Mouse (Mus musculus) cortical plate, adult 2 months (tissue): ENCODE data around the gene Ccdc34. TPM values are rescaled to one million over a fixed set of nuclear protein-coding genes. Genes with fewer than 3 reads are reported as not detected.

ENCODE experiments used
- H3K27ac ChIP-seq: fragments of 200-500 bp; 2 replicates; pipeline ENCODE4 v1.5.1; 2012; ENCODE audit warnings: low read length, control low read depth, inconsistent platforms; ENCODE audit not compliant: insufficient read depth
- H3K4me1 ChIP-seq: fragments of 200-500 bp; 2 replicates; pipeline ENCODE4 v1.6.1; 2011; ENCODE audit warnings: low read length; ENCODE audit not compliant: control insufficient read depth, insufficient read depth
- H3K4me3 ChIP-seq: fragments of 200-500 bp; 2 replicates; pipeline ENCODE4 v1.5.1; 2011; ENCODE audit warnings: mild to moderate bottlenecking, low read length, control low read depth; ENCODE audit not compliant: insufficient read depth
- CTCF ChIP-seq: fragments of 200-500 bp; IDR thresholded peaks from 2 replicates; pipeline ENCODE4 v1.5.1; 2011; ENCODE audit warnings: mild to moderate bottlenecking, control low read depth, low read length; ENCODE audit not compliant: insufficient read depth; ENCODE audit errors: extremely low read depth
- POLR2A ChIP-seq: fragments of 200-500 bp; IDR thresholded peaks from 2 replicates; pipeline ENCODE4 v1.6.1; 2011; ENCODE audit warnings: mild to moderate bottlenecking, low read length, control low read depth; ENCODE audit not compliant: insufficient read depth; ENCODE audit errors: extremely low read depth
- polyA plus RNA-seq: library from polyadenylated mRNA; depleted of rRNA; stranded (reverse); fragments of >200 nt; gene quantifications from 2 replicates; pipeline ENCODE4 v1.2.3, GENCODE M21; 2012

Gene Ccdc34
- polyA plus RNA-seq, 1 experiment: 12.7 TPM

- Histone ChIP-seq H3K27ac (no peak overlapping the region), H3K4me1 (no peaks in the 10 kb centered on the region), H3K4me3 (no peak overlapping the region)
- TF ChIP-seq POLR2A (no peak), CTCF (no peak)
These were observed 182.0 kb downstream of the Ccdc34 start for GRCm38 (mm10) chr2:110199648-110200047.

DNA sequence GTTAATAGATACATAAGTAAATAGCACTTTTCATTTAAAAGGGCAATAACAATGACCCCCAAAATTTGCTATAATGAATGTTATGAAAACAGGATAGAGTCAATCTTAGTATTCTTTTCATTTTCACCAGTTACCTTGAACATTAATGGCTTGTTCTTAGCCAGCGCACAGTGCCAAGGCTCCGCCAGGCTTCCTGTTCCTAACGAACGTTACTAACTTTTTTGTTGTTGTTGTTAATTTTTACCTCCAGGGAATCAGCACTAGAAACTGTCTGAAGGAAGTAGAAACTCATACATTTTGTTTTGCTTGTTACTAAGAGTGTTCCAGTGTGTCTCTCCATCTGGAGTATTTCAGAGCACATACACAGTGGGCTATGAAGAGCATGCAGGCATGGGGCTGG, 184.2 kb downstream of the Ccdc34 start:
- Histone ChIP-seq H3K27ac (no peak overlapping the region), H3K4me1 (no peaks in the 10 kb centered on the region), H3K4me3 (no peak overlapping the region)
- TF ChIP-seq CTCF: no peak
- TF ChIP-seq POLR2A: no peak

DNA sequence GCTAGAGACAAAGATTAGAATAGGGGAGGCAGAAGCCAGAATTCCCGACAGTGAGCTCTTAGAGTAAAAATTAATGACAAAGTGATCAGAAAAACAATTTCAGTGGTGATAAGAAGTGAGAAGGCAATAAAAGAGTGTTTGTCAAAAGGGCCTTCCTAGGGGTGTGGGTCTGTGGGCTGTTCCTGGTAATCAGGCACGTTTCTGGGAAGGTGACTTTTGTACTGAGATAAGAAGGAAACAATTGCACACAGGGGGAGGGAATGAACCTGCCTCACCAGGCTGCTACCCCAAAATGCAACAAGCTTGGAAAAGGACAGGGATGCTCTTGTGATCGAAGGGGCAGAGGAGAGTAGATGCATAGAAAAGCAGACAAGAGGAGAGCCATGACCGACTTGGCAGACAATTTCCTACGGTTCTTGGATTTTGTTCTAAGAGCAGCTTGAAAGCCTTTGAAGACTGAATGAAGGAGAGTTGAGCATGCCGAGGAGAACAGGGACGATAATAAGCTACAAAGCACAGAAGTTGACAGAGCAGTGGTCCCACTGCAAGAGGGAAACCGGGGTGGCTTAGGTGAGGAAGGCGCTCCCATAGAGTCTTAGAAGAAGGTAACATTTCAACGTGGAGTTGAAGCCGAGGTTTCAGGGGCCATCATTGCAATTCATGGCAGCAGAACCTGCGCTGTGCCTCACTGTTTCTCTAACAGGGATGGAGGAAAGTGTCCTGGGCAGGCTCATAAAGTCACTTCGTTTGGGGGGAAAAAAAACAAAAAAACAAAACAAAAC, 185.3 kb downstream of the Ccdc34 start:
- Histone ChIP-seq H3K27ac (no peak overlapping the region), H3K4me3 (no peak overlapping the region), H3K4me1 (no peaks in the 10 kb centered on the region)
- TF ChIP-seq POLR2A: no peak
- no peak for TF ChIP-seq CTCF

DNA sequence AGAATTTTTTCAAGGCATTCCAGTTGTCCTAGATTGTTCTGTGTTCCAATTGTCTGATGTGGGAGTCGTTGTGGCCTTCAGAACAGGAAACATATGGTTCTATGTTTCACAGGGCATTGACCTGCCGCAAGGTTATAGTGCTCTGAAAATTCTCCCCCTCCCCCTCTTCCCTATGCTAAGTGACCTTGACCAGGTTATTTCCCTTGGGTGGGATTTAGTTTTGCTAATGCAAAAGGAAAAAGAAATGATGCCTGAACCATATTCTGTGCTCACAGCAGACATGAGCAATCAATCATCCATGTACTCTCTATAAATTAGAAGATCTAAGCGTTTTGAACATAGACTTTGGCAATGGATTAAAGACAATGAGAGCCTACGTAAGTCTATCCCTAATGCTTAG, 186.6 kb downstream of the Ccdc34 start:
- no peak for TF ChIP-seq POLR2A
- no peak for TF ChIP-seq CTCF

GRCm38 (mm10) chr2:110204705-110205318, 187.2 kb downstream of the Ccdc34 start:
- TF ChIP-seq CTCF (peak; percentile 87), POLR2A (no peak)

More for the DNA sequence above, 186.6 kb downstream of the Ccdc34 start:
- Histone ChIP-seq H3K4me3 (no peak overlapping the region), H3K4me1 (no peaks in the 10 kb centered on the region), H3K27ac (no peak overlapping the region)

DNA sequence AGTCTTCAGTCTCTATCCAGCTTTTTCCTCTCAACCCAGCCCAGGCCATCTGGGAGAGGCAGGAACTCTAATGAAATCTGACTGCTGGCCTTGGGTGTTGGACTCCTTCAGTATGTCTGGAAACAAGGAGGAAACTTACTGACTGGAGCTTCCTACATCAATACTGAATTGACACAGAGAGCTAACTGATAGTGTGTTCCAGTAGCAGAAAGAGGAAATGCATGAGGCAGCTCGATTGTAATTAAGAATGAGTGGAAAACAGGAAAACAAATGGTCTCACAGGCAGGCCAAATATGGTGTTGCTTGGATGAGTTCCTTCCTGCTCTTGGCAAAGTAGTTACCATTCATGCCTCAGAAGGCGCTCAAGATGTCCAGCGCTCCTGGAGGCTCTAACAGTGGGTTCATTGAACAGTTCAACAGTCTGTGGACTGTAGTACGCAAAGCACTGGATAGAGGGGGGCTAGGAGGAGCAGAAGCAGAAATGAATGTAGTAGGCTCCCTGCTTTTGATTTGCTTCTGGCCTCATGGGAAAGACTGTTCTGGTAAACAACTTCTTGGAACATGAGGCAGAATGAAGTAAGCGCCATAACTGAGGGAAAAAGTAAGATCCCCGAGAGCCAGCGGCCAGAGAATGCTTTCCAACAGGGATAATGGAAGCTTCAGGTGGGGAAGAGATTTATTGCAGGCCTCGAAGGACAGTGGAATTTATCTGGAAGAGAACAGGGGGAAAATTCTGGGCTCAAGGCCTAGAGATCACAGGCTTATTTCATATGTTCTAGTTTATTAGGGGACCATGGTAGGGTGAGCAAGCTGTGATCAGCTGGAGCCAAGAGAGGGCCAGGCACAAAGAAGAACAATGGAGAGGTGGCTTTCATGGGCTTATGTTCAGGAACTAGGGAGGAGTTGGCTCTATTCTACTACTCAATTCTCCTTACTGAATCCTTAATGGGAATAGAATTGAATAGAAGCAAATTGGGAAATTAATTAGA, 193.2 kb downstream of the Ccdc34 start:
- no peak for TF ChIP-seq POLR2A
- TF ChIP-seq CTCF: no peak
- H3K4me1 ChIP-seq: no peaks in the 10 kb centered on the region
- H3K27ac ChIP-seq: peak overlapping the region; percentile 51; the same call in 1 of the 2 replicates
- H3K4me3 ChIP-seq: no peak overlapping the region

More at GRCm38 (mm10) chr2:110204705-110205318, 187.2 kb downstream of the Ccdc34 start:
- H3K4me1 ChIP-seq: no peaks in the 10 kb centered on the region
- H3K4me3 ChIP-seq: no peak overlapping the region
- H3K27ac ChIP-seq: no peak overlapping the region

DNA sequence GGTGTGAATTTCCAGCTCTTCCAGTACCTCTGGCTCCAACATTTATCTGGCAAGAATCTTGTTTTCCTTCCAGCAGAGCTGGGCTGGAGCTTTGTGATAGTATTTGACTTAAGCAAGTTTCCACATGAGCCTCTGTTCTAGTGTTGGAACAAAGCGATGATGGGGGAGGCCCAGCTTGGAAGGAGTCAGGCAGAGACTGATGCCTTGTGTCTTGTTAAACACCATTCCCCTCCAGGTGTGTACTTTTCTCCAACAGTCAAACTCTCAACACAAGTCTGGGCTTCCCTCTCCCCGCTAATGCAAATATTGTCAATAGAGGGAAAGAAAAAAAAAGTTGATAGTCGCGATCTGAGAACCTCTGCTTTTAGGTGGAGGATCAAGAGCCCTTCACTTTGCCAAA, 196.7 kb downstream of the Ccdc34 start:
- Histone ChIP-seq H3K4me1 (no peaks in the 10 kb centered on the region), H3K27ac (no peak overlapping the region), H3K4me3 (no peak overlapping the region)
- TF ChIP-seq CTCF: no peak
- no peak for TF ChIP-seq POLR2A

GRCm38 (mm10) chr2:110214991-110215684, 197.5 kb downstream of the Ccdc34 start:
- Histone ChIP-seq H3K4me1 (no peaks in the 10 kb centered on the region), H3K4me3 (no peak overlapping the region), H3K27ac (no peak overlapping the region)
- TF ChIP-seq POLR2A (no peak), CTCF (no peak)

- H3K27ac ChIP-seq: no peak overlapping the region
- TF ChIP-seq CTCF (no peak), POLR2A (no peak)
- H3K4me1 ChIP-seq: no peaks in the 10 kb centered on the region
- no peak overlapping the region for H3K4me3 ChIP-seq
These were observed 198.1 kb downstream of the Ccdc34 start for GRCm38 (mm10) chr2:110215685-110216058.
